Comparison of ENCODE assay signal across 7 mouse cellular contexts in the genomic region with DNA sequence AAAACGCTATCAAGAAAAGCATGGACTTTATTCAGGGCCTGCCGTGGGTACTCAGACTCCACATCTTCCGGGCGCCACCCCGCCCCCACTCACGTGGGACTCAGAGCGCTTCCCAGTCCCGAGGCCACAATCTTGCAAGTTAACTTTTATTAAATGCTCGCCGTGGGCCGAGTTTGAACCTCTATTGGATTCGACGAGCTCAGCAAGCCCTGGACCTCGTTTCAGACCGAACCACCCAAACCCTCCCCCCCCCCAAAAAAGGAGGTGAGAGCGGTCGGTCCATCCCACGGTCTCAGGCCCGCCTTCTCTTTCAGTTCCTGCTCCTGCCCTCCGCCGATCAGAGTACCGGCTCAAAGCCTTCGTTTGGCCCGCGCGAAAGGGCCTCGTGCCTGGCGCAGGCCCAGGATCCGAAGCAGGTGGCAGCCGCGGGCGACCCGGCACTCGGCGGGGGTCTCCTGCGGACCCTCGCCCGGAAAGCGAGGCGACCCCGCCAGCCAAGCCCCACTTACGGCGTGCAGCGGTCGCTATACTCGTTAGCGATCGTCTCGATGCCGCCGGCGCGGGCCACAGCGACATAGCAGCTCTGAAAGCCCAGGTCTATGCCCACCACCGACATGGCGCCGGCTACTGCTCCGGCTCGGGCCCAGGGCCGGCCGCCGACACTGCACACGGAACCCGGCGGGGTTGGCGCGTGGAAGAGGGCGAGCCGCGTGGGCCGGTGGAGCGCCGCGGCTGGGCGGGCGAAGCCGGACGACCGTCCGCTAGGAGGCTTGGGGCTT. TPM values are rescaled to one million over a fixed set of nuclear protein-coding genes. Genes with fewer than 3 reads are reported as not detected.
DNase-seq lines count a peak whose midpoint lies in the region; ATAC-seq and TF ChIP-seq lines count a peak whose summit lies in the region.

No protein-coding gene starts in this region.

- H3K27ac ChIP-seq in intestine, embryonic 16.5 days (ENCODE audit: low read length) = peak overlapping the region; percentile 98
- H3K27ac ChIP-seq in limb, embryonic 11.5 days (replicated peaks; ENCODE audit: low read depth, low read length) = peak overlapping the region; percentile 94
- peak overlapping the region; percentile 97 for H3K27ac ChIP-seq in midbrain, embryonic 12.5 days (replicated peaks)
- peak overlapping the region; percentile 84 for H3K27ac ChIP-seq in spleen, adult 2 months (ENCODE audit: insufficient read depth, low read length)

- peak overlapping the region; percentile 99 for H3K9ac ChIP-seq in intestine, embryonic 16.5 days (ENCODE audit: low read depth, low read length)
- peak overlapping the region; percentile 98 for H3K9ac ChIP-seq in limb, embryonic 11.5 days (ENCODE audit: low read length)
- peak overlapping the region; percentile 98 for H3K9ac ChIP-seq in midbrain, embryonic 12.5 days (replicated peaks)

- intact Hi-C loops in gastrocnemius, postnatal 36 days (cut with DNase I) = loop anchor here (5.0 kb wide), 1 partner anchor 53 kb away; the partner anchor contains the start of gene Aff4

- TF ChIP-seq CTCF in spleen, adult 2 months (IDR thresholded peaks at IDR 0.05; ENCODE audit: extremely low read depth, insufficient read depth, insufficient read length, insufficient replicate concordance) = no peak

- peak; percentile 21 for ATAC-seq in common myeloid progenitor, adult 5-6 weeks (replicated peaks; ENCODE audit: low read depth, poor library complexity, severe bottlenecking)
- ATAC-seq in intestine, embryonic 16.5 days = peak; percentile 73
- ATAC-seq in limb, embryonic 11.5 days (ENCODE audit: insufficient number of reproducible peaks, low FRiP score, low TSS enrichment, low read depth) = peak; percentile 63
- ATAC-seq in midbrain, embryonic 12.5 days (ENCODE audit: low FRiP score, low read depth) = peak; percentile 27

- peak overlapping the region; percentile 63 for H3K4me2 ChIP-seq in intestine, embryonic 16.5 days (ENCODE audit: low read depth, low read length)
- peak overlapping the region; percentile 68 for H3K4me2 ChIP-seq in limb, embryonic 11.5 days (ENCODE audit: low read depth, severe bottlenecking)
- H3K4me2 ChIP-seq in midbrain, embryonic 12.5 days (replicated peaks) = peak overlapping the region; percentile 90

- WGBS in intestine, embryonic 16.5 days = under 1% methylated on average over 79 of the region's 80 CpGs
- under 1% methylated on average over 80 of the region's 80 CpGs for WGBS in limb, embryonic 11.5 days
- under 1% methylated on average over 80 of the region's 80 CpGs for WGBS in midbrain, embryonic 12.5 days
- WGBS in spleen, adult 2 months = under 1% methylated on average over 80 of the region's 80 CpGs

- no peaks in the 10 kb centered on the region for H3K27me3 ChIP-seq in intestine, embryonic 16.5 days (replicated peaks; ENCODE audit: control insufficient read depth, insufficient read depth, low read length)
- H3K27me3 ChIP-seq in limb, embryonic 11.5 days (ENCODE audit: control insufficient read depth, insufficient read depth, low read length) = no peaks in the 10 kb centered on the region
- no peaks in the 10 kb centered on the region for H3K27me3 ChIP-seq in midbrain, embryonic 12.5 days
- H3K27me3 ChIP-seq in spleen, adult 2 months (ENCODE audit: control insufficient read depth, insufficient read depth, low read length) = no peaks in the 10 kb centered on the region

- DNase-seq in adrenal gland, adult 18-20 months (ENCODE audit: low spot score in 2 of 2) = peak; percentile 54 to 69
- DNase-seq in gastrocnemius, postnatal 36 days = peak; percentile 38 to 51
- peak; percentile 71 for DNase-seq in limb, embryonic 11.5 days (ENCODE audit: low spot score)
- DNase-seq in spleen, adult 2 months (ENCODE audit: low read depth in 1 of 2, low spot score in 2 of 2) = peak; percentile 57 to 62

- H3K36me3 ChIP-seq in intestine, embryonic 16.5 days (ENCODE audit: control insufficient read depth, insufficient read depth, low read length) = peaks cover 2% of the 10 kb centered on the region; the same call in 1 of the 2 replicates
- no peaks in the 10 kb centered on the region for H3K36me3 ChIP-seq in limb, embryonic 11.5 days (ENCODE audit: control insufficient read depth, insufficient read depth, low read length)
- H3K36me3 ChIP-seq in midbrain, embryonic 12.5 days = no peaks in the 10 kb centered on the region
- H3K36me3 ChIP-seq in spleen, adult 2 months (ENCODE audit: control insufficient read depth, insufficient read depth, low read length) = peaks cover 2% of the 10 kb centered on the region; the same call in 1 of the 2 replicates

- peak overlapping the region; percentile 99 for H3K4me3 ChIP-seq in intestine, embryonic 16.5 days (ENCODE audit: low read length)
- H3K4me3 ChIP-seq in limb, embryonic 11.5 days (ENCODE audit: low read depth, low read length) = peak overlapping the region; percentile 99
- peak overlapping the region; percentile 99 for H3K4me3 ChIP-seq in midbrain, embryonic 12.5 days
- H3K4me3 ChIP-seq in spleen, adult 2 months (ENCODE audit: extremely low read depth, insufficient read depth, insufficient read length) = peak overlapping the region; percentile 79

- TF ChIP-seq POLR2A in spleen, adult 2 months (IDR thresholded peaks at IDR 0.05; ENCODE audit: low read depth, low read length) = peak; percentile 48

- no peaks in the 10 kb centered on the region for H3K9me3 ChIP-seq in intestine, embryonic 16.5 days (ENCODE audit: control insufficient read depth, low read length)
- no peaks in the 10 kb centered on the region for H3K9me3 ChIP-seq in limb, embryonic 11.5 days (ENCODE audit: control insufficient read depth, low read length)
- H3K9me3 ChIP-seq in midbrain, embryonic 12.5 days = no peaks in the 10 kb centered on the region

- peaks cover 27% of the 10 kb centered on the region for H3K4me1 ChIP-seq in intestine, embryonic 16.5 days (ENCODE audit: control insufficient read depth, insufficient read depth, low read length)
- peaks cover 5% of the 10 kb centered on the region; the same call in 1 of the 2 replicates for H3K4me1 ChIP-seq in limb, embryonic 11.5 days (ENCODE audit: control insufficient read depth, insufficient read depth, low read length)
- H3K4me1 ChIP-seq in midbrain, embryonic 12.5 days = peaks cover 30% of the 10 kb centered on the region
- peaks cover 9% of the 10 kb centered on the region for H3K4me1 ChIP-seq in spleen, adult 2 months (ENCODE audit: control insufficient read depth, insufficient read depth, insufficient read length)

RNA-seq across cellular contexts. Expression of gene Hspa4, which starts 0.5 kb away (rescaled TPM):
- total RNA-seq in adrenal gland, adult 18-20 months (2021) = 100 to 1,000 TPM; 272 to 274 TPM
- 558 and 573 TPM in 2 replicates for total RNA-seq in common myeloid progenitor, adult 5-6 weeks (2017)
- total RNA-seq in gastrocnemius, postnatal 36 days (2021) = 10 to 100 TPM; 82.0 to 82.4 TPM
- polyA plus RNA-seq in intestine, embryonic 16.5 days (2015; fragmentation: Nextera tagmentation; extraction: Ambion mirVana) = 85.2 and 85.9 TPM in 2 replicates
- 137 and 144 TPM in 2 replicates for polyA plus RNA-seq in limb, embryonic 11.5 days (2014; fragmentation: Nextera tagmentation; extraction: Ambion mirVana)
- 87.6 and 90.6 TPM in 2 replicates for polyA plus RNA-seq in midbrain, embryonic 12.5 days (2016; fragmentation: Nextera tagmentation; extraction: Ambion mirVana)
- polyA plus RNA-seq in spleen, adult 2 months (2012; rRNA removed) = 12.7 and 18.7 TPM in 2 replicates

RNA-seq across cellular contexts. Expression of gene Zcchc10, which starts 24.7 kb away (rescaled TPM):
- 10 to 100 TPM; 10.8 to 11.1 TPM for total RNA-seq in adrenal gland, adult 18-20 months (2021)
- total RNA-seq in common myeloid progenitor, adult 5-6 weeks (2017) = 9.6 and 22.0 TPM in 2 replicates
- total RNA-seq in gastrocnemius, postnatal 36 days (2021) = 1 to 10 TPM; 5.5 to 6.2 TPM
- polyA plus RNA-seq in intestine, embryonic 16.5 days (2015; fragmentation: Nextera tagmentation; extraction: Ambion mirVana) = 12.6 and 13.4 TPM in 2 replicates
- 26.9 and 30.7 TPM in 2 replicates for polyA plus RNA-seq in limb, embryonic 11.5 days (2014; fragmentation: Nextera tagmentation; extraction: Ambion mirVana)
- 17.5 and 19.3 TPM in 2 replicates for polyA plus RNA-seq in midbrain, embryonic 12.5 days (2016; fragmentation: Nextera tagmentation; extraction: Ambion mirVana)
- 3.4 and 4.4 TPM in 2 replicates for polyA plus RNA-seq in spleen, adult 2 months (2012; rRNA removed)

RNA-seq across cellular contexts. Expression of gene Aff4, which starts 50.9 kb away (rescaled TPM):
- total RNA-seq in adrenal gland, adult 18-20 months (2021) = 100 to 1,000 TPM; 194 TPM
- total RNA-seq in common myeloid progenitor, adult 5-6 weeks (2017) = 65.0 and 90.0 TPM in 2 replicates
- 10 to 100 TPM; 77.9 to 80.8 TPM for total RNA-seq in gastrocnemius, postnatal 36 days (2021)
- polyA plus RNA-seq in intestine, embryonic 16.5 days (2015; fragmentation: Nextera tagmentation; extraction: Ambion mirVana) = 16.6 and 20.4 TPM in 2 replicates
- polyA plus RNA-seq in limb, embryonic 11.5 days (2014; fragmentation: Nextera tagmentation; extraction: Ambion mirVana) = 40.1 and 43.1 TPM in 2 replicates
- polyA plus RNA-seq in midbrain, embryonic 12.5 days (2016; fragmentation: Nextera tagmentation; extraction: Ambion mirVana) = 77.4 and 98.0 TPM in 2 replicates
- polyA plus RNA-seq in spleen, adult 2 months (2012; rRNA removed) = 7.9 and 8.9 TPM in 2 replicates

Comparison
In these comparisons a context has a peak if more than half of its experiments do, and no peak if none do; other contexts are left out.
1. Peak in every context shown above with its lines: DNase-seq, ATAC-seq, H3K4me3 ChIP-seq and H3K27ac ChIP-seq.
2. ATAC-seq: peak in every context shown above with its lines; median percentile 73 in intestine, embryonic 16.5 days; 63 in limb, embryonic 11.5 days; 27 in midbrain, embryonic 12.5 days; 21 in common myeloid progenitor, adult 5-6 weeks.